Mouse (Mus musculus) gastrocnemius, adult 18-20 months (tissue): Measurements from ENCODE around the gene Psmg3. TPM values are rescaled to one million over a fixed set of nuclear protein-coding genes. Genes with fewer than 3 reads are reported as not detected.

Source experiments
- DNase-seq: peaks from one replicate; pipeline ENCODE4 v3.0.0; 2021; ENCODE audit warnings: low spot score
- total RNA-seq, 2 experiments: library from RNA; stranded (reverse); gene quantifications; 2 replicates each; pipeline ENCODE4 v1.2.3; 2021

The Psmg3 gene
- total RNA-seq, 2 experiments from 2014 or later = 7.8 to 10.6 TPM

- no peak for DNase-seq
Observed at GRCm38 (mm10) chr5:139816445-139816844, 10.2 kb downstream of the Psmg3 start.

- DNase-seq = no peak
Observed at GRCm38 (mm10) chr5:139815964-139816363, 10.7 kb downstream of the Psmg3 start.

DNA sequence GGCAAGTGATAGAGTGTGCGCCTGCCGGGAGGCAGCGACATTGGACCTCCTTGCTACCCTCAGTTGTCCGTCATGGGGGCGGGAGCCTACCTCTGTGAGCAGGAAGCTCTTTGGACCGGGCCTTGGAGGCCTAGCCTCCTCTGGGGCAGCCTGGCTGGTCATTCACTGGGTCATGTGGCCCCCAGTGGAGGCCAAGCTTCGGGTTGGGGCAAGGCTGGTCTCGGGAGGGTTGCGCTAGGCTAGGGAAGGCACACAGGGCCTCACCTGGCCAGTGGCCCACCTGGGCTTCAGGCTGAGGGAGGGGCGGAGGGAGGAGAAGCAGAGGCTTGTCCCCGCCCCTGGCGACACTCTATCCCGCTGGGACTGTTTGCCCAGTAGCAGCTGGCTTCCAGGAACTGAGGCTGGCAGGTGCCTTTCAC, 12.7 kb downstream of the Psmg3 start:
- DNase-seq = no peak

DNA sequence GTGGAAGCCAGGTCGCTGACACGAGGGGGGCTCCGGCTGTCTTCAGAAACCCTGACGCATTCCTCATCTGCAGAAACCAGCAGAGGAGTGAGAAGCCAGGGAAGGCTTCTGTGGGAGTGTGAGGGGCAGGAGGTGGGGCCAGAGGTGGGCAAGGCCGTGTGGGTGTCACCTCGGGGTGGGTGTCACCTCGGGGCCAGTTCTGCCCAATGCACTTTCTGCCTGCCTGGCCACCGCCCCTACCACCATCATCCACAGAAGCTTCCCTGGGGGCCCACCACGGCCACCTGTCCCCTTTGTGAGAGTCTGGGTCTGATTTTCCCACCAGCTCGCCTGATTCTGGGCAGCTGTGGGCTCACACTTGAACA, 13.6 kb downstream of the Psmg3 start:
- no peak for DNase-seq

DNA sequence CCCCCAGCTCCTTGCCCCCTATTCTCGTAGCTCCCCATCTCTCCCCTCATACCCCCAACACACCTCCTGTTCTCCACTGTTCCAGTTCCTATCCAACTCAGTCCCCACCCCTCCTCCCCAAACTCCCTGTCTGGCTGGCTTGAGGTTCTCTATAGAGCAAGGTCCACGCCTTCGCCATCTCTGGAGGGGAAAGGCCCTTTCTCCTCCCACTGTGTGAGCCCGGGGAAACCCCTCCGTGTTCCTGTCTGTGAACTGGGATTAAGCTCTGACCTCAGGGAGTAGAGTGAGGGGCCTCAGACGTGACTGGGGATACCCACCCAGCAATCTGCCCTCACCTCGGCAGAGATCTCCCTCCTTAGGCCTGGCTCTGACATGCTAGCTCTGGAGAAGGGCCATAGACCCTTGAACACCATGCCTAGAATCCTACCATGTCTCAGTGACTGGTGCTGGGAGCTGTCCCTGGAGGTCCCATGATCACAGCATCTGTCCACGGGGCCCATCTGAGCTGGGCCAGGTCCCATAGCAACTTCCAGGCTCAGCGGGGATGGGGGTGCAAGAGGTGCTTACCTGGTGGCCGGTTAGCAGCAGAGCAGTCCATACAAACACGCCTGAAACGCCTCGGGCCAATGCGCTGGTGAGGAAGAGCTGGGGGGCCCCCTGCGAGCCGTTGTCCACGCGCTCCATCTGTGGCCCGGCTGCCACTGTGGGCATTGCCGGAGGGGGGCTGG, 14.1 kb downstream of the Psmg3 start:
- DNase-seq = no peak

DNA sequence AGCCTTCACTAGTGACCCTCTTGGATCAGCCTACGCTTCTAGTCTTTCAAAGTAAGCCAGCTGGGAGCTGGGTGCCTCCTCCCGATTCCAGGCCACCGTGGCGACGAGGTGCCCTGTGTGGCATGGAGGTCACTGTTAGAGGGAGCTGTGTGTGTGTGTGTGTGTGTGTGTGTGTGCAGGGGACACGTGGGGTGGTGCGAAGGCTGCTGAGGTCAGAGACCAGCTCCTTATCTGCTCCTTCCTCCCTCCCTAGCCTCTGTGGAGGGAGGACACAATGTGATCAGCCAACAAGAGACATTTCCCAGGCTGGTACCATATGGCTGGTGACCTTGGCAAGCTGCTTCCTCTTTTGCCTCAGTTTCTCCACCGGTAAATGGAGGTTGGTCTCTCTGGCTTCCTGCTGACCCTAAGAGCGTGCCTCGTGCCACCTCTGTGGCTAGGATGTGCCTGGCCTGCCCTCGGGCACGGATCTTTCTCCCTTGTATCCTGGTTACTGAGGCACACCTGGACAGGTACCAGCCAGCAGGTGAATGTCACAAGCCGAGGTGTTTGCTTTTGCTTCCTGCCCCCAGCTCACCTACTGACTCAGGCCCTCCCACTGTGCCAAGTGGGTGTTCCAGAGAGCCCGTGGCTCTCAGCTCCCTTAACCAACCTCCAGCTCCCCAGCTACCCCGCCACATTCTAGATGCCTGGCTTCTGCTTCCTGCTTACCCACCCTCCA, 14.8 kb downstream of the Psmg3 start:
- no peak for DNase-seq

DNA sequence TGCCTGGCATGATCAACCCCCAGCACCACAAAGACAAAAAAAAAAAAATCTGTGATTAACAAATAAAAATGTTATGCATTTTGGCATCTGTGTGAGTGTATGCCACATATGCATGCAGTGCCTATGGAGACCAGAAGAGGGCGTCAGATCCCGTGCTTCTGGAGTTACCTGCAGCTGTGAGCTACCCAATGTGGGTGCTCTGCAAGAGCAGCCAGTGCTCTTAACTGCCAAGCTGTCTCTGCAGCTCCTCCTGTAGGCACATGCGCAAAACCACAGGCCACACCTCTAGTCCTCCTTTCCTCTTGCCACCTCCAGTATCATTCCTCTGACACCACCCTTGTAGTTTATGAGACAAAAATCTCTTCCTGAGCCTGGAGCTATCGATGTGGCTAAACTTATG, 17.3 kb downstream of the Psmg3 start:
- no peak for DNase-seq

- no peak for DNase-seq
Observed at GRCm38 (mm10) chr5:139805924-139806323, 20.8 kb downstream of the Psmg3 start.

- no peak for DNase-seq
Observed at GRCm38 (mm10) chr5:139804573-139805111, 22.0 kb downstream of the Psmg3 start.

GRCm38 (mm10) chr5:139804107-139804551, 22.6 kb downstream of the Psmg3 start:
- no peak for DNase-seq

DNA sequence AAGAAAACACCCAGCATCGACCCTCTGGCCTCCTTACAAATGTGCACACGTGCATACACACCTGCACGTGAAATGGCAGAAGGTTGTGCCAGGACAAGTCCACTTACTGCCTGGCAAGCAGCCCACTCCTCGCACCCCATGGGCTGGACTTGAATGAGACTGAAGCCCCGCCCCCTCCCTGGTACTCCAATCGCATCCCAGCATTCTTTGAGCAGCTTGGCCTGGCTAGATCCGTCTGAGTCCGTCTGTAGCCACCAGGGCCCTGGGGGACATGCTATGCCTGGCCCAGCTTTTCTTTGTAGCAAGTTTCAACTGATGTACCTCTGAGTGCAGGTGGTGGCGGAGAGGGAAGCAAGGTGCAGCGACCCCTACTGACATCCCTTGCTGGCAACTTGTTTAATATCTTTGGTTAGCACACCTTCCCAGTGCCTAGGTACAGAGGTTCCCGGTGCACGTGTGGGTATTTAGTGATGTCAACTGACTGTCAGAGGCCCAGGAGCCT, 23.0 kb downstream of the Psmg3 start:
- no peak for DNase-seq

DNA sequence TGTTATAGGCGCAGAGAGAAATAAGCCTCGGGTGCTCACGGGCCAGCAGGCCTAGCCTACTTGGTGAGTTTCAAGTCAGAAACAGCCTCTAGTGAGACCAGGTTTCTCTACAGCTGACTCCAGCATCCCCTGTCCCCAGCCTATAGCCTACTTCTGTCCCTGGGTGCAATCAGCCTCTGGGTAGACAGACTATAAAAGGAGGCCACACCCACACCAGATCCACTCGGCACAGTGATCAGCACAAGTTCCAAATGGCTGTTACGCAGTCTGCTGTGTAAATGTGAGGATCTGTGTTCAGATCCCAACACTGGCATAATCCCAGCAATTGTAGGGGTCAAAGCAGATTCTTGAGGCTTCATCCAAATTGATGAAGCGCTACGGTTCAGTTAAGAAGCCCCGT, 23.5 kb downstream of the Psmg3 start:
- no peak for DNase-seq

GRCm38 (mm10) chr5:139801880-139802279, 24.8 kb downstream of the Psmg3 start:
- DNase-seq = no peak

GRCm38 (mm10) chr5:139801231-139801630, 25.5 kb downstream of the Psmg3 start:
- no peak for DNase-seq

DNA sequence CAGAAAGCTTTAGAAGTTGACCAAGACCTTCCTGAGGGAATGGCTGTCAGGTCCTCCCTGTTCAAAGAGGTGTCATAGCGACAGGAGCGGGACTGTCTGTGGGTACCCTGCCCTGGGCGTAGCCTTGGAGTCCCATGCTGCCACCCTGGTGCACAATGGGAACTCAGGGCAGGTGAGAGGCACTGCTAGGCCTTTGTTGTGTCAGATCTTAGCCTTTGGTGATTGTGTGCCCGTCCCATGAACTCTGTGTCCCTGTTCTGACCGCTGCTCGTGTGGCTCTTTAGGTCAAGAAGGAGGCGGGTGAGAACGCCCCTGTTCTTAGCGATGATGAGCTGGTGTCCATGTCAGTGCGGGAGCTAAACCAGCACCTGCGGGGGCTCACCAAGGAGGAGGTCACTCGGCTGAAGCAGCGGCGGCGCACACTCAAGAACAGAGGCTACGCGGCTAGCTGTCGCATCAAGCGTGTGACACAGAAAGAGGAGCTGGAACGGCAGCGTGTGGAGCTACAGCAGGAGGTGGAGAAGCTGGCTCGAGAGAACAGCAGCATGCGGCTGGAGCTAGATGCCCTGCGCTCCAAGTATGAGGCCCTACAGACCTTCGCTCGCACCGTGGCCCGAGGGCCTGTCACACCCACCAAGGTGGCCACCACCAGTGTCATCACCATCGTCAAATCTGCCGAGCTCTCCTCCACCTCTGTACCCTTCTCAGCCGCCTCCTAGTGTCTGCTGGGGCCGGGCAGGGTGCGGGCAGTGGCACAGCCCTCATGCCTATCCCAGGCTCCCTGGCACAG, 26.7 kb downstream of the Psmg3 start:
- no peak for DNase-seq

GRCm38 (mm10) chr5:139799041-139799440, 27.6 kb downstream of the Psmg3 start:
- DNase-seq = no peak

GRCm38 (mm10) chr5:139798168-139798900, 28.4 kb downstream of the Psmg3 start:
- peak; percentile 58 for DNase-seq

- DNase-seq = peak; percentile 87
Observed at GRCm38 (mm10) chr5:139797473-139798167, 29.1 kb downstream of the Psmg3 start.

GRCm38 (mm10) chr5:139796900-139797299, 29.8 kb downstream of the Psmg3 start:
- peak; percentile 96 for DNase-seq

GRCm38 (mm10) chr5:139796001-139796620, 30.6 kb downstream of the Psmg3 start:
- DNase-seq = peak; percentile 24
